Mouse (Mus musculus): ENCODE measurements around the gene Vmn2r4. TPM values are rescaled to one million over a fixed set of nuclear protein-coding genes. Genes with fewer than 3 reads are reported as not detected.

Vmn2r4 gene
- polyA plus RNA-seq, 1 experiment from 2014 or later, result not detected

Other genes starting within 250 kb of the Vmn2r4 start
- not detected in 2 replicates for gene Vmn2r3, start 125.7 kb downstream of the Vmn2r4 start, polyA plus RNA-seq (2014; fragmentation: Nextera tagmentation; extraction: Ambion mirVana)
- not detected in 2 replicates for gene Vmn2r5, start 94.5 kb upstream of the Vmn2r4 start, polyA plus RNA-seq (2014; fragmentation: Nextera tagmentation; extraction: Ambion mirVana)
- gene Vmn2r6, start 150.5 kb upstream of the Vmn2r4 start, polyA plus RNA-seq (2014; fragmentation: Nextera tagmentation; extraction: Ambion mirVana), result not detected in 2 replicates